Mouse (Mus musculus) kidney, adult 2 months (tissue): ENCODE data around the gene Sart1. TPM values are rescaled to one million over a fixed set of nuclear protein-coding genes. Genes with fewer than 3 reads are reported as not detected.

Experiments used
- DNase-seq: peaks from one replicate; pipeline ENCODE4 v3.0.0; 2021
- H3K27ac ChIP-seq: fragments of 200-500 bp; 2 replicates; pipeline ENCODE4 v1.5.1; 2012; ENCODE audit warnings: low read depth, low read length, control low read depth, inconsistent platforms; ENCODE audit not compliant: insufficient read depth
- H3K27me3 ChIP-seq: fragments of 200-500 bp; replicated peaks from 2 replicates; pipeline ENCODE4 v1.6.1; 2012; ENCODE audit warnings: mild to moderate bottlenecking, moderate library complexity, low read length, inconsistent platforms; ENCODE audit not compliant: control insufficient read depth, insufficient read depth
- H3K36me3 ChIP-seq: fragments of 200-500 bp; 2 replicates; pipeline ENCODE4 v1.6.1; 2012; ENCODE audit warnings: mild to moderate bottlenecking, moderate library complexity, low read length, inconsistent platforms; ENCODE audit not compliant: control insufficient read depth, insufficient read depth
- H3K4me1 ChIP-seq: fragments of 200-500 bp; 2 replicates; pipeline ENCODE4 v1.6.1; 2011; ENCODE audit warnings: low read length; ENCODE audit not compliant: control insufficient read depth, insufficient read depth
- H3K4me3 ChIP-seq: fragments of 200-500 bp; 2 replicates; pipeline ENCODE4 v1.5.1; 2011; ENCODE audit warnings: mild to moderate bottlenecking, low read depth, low read length, control low read depth; ENCODE audit not compliant: insufficient read depth
- CTCF ChIP-seq: fragments of 200-500 bp; conservative IDR thresholded peaks from 2 replicates; pipeline ENCODE4 v1.5.1; 2011; ENCODE audit warnings: low read depth, mild to moderate bottlenecking, control low read depth, low read length, moderate library complexity, mixed read lengths; ENCODE audit not compliant: insufficient read depth, insufficient read length
- POLR2A ChIP-seq: fragments of 200-500 bp; IDR thresholded peaks from one replicate; pipeline ENCODE4 v1.6.1; 2011; ENCODE audit warnings: low read depth, low read length, control low read depth
- WGBS: fragments of 180-500 bp; shearing (Covaris S2); methylation state at CpG from one replicate; pipeline ENCODE4 v1.1.7; 2018; 5-methylcytosine and 5-hydroxymethylcytosine counted together
- polyA plus RNA-seq: library from polyadenylated mRNA; depleted of rRNA; stranded (reverse); fragments of >200 nt; gene quantifications from 2 replicates; pipeline ENCODE4 v1.2.3, GENCODE M21; 2012

Gene Sart1
- polyA plus RNA-seq, 1 experiment = 27.4 TPM

- Histone ChIP-seq H3K4me1 (peaks cover 20% of the 10 kb centered on the region), H3K27me3 (no peaks in the 10 kb centered on the region), H3K4me3 (no peak overlapping the region), H3K36me3 (no peaks in the 10 kb centered on the region; the same call in 1 of the 2 replicates), H3K27ac (no peak overlapping the region)
- 74% methylated on average over 4 of the region's 4 CpGs for whole genome bisulfite sequencing
- DNase-seq = no peak
- TF ChIP-seq POLR2A = no peak
- TF ChIP-seq CTCF = no peak
Observed at GRCm38 (mm10) chr19:5429219-5429618, 40.7 kb upstream of the Sart1 start.

GRCm38 (mm10) chr19:5428083-5428482, 39.6 kb upstream of the Sart1 start:
- Histone ChIP-seq H3K4me1 (peaks cover 18% of the 10 kb centered on the region), H3K4me3 (no peak overlapping the region), H3K27ac (no peak overlapping the region), H3K36me3 (no peaks in the 10 kb centered on the region; the same call in 1 of the 2 replicates), H3K27me3 (no peaks in the 10 kb centered on the region)
- no peak for TF ChIP-seq POLR2A
- TF ChIP-seq CTCF = peak; percentile 35
- 62% methylated on average over 2 of the region's 2 CpGs for WGBS
- DNase-seq = peak; percentile 79

DNA sequence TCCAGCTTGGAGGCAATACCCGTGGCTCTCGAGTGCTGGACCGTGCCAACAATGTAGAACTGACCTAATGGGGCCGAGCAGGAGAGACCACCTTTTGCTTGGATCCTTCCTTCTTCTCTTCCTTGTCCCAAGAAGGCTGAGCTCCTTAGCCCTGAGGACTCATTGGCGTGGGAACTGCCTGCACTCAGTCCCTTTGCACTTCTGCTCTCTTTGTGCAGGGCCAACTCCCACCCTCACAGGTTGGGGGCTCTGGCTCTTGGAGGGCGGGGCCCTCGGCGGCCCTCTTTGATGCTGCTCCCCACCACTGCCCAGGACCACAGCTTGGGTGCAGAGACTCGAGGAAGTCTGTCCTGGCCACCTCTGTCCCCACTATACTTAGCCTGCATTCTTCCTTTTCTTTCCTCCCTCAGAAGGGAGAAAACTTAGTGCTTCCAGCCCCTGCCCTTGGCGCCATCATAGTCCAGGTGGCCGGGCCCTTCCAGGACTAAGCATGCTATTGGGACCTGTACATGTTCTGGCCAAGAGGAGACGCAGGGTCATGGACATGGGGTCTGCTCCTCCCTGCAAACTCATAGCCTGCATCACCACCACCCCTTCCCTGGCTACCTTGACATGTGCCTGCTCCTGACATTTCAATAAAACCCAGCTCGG, 38.3 kb upstream of the Sart1 start:
- no peak overlapping the region for H3K4me3 ChIP-seq

GRCm38 (mm10) chr19:5425906-5426565, 37.5 kb upstream of the Sart1 start:
- no peaks in the 10 kb centered on the region for H3K27me3 ChIP-seq
- DNase-seq = no peak
- H3K4me1 ChIP-seq = peaks cover 20% of the 10 kb centered on the region
- peak overlapping the region; percentile 85 for H3K27ac ChIP-seq
- TF ChIP-seq CTCF = no peak
- TF ChIP-seq POLR2A = no peak
- H3K4me3 ChIP-seq = peak overlapping the region; percentile 89
- no peaks in the 10 kb centered on the region; the same call in 1 of the 2 replicates for H3K36me3 ChIP-seq
- 62% methylated on average over 18 of the region's 18 CpGs for WGBS

More for the DNA sequence above, 38.3 kb upstream of the Sart1 start:
- WGBS = 79% methylated on average over 13 of the region's 13 CpGs
- H3K27ac ChIP-seq = no peak overlapping the region
- H3K4me1 ChIP-seq = peaks cover 20% of the 10 kb centered on the region
- H3K36me3 ChIP-seq = no peaks in the 10 kb centered on the region; the same call in 1 of the 2 replicates
- TF ChIP-seq POLR2A = no peak
- no peaks in the 10 kb centered on the region for H3K27me3 ChIP-seq
- DNase-seq = no peak

DNA sequence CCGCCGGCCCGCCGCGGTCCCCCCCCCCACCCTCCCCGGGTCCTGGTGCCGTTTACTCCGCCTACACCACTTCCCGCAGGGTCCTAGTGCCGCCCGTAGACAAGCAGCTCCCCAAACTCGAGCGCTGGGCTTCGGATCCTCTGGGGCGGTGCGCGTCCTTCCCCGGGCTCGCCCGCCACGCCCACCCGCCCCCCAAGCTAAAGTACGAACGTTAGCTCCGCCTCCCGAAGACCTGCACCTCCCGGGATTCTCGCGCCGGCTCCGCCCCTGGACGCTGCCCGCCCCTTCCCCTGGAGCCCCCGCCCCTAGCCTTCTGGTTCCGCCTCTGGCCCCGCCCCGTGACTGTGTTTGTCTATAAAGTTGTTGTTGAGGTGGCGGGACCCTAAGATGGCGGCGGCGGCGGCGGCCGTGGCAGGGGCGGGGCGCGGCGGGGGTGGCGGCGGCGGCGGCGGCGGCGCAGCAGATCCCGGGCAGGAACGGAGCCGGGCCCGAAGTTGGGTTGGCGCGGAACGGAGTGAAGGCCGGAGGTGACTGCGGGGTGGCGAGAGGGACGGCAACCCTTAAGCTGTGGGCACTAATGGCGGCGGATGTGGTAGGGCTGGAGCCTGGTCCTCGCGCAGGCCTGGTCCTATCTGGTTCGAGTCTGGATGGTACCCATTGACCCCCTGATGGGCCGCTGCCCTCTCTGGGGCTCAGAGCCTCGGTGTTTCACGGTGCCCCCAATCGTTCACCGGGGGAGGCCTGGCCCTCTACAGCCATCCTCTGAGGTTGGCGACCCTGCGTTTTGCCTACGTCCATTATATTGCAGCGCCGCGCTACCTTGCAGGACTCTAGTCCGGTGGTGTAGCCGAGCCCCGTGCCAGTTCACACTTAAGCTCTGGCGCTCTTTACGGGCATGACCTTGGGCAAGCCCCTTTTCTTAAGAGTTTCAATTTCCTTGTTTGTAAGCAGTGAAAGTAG, 36.6 kb upstream of the Sart1 start, which contains the start of the genes Drap1 and AI837181:
Gene Drap1, minus strand, starts transcription at position 198 of the 960 bp plus-strand sequence.
Gene AI837181, plus strand, starts transcription at position 363 of the 960 bp plus-strand sequence.
- H3K27ac ChIP-seq = peak within 1 kb of the TSS; percentile 89
- WGBS = under 1% methylated on average over 87 of the region's 87 CpGs
- H3K4me1 ChIP-seq = peaks cover 20% of the 10 kb centered on the region
- TF ChIP-seq CTCF = no peak
- TF ChIP-seq POLR2A = peak; percentile 8
- peak within 1 kb of the TSS; percentile 96 for H3K4me3 ChIP-seq
- no peaks in the 10 kb centered on the region for H3K27me3 ChIP-seq
- peak; percentile 97 for DNase-seq
- no peaks in the 10 kb centered on the region; the same call in 1 of the 2 replicates for H3K36me3 ChIP-seq

GRCm38 (mm10) chr19:5424092-5424781, 35.7 kb upstream of the Sart1 start:
- DNase-seq = peak; percentile 68
- TF ChIP-seq POLR2A (no peak), CTCF (0 out of 2 replicates have a peak, but pooled peaks have one; percentile 16)
- H3K27me3 ChIP-seq = no peaks in the 10 kb centered on the region
- peaks cover 20% of the 10 kb centered on the region for H3K4me1 ChIP-seq
- 2% methylated on average over 48 of the region's 48 CpGs for WGBS
- H3K4me3 ChIP-seq = peak overlapping the region; percentile 96
- no peaks in the 10 kb centered on the region; the same call in 1 of the 2 replicates for H3K36me3 ChIP-seq
- peak overlapping the region; percentile 89 for H3K27ac ChIP-seq
